Mouse (Mus musculus): Measurements from ENCODE around the gene Usp46. TPM values are rescaled to one million over a fixed set of nuclear protein-coding genes. Genes with fewer than 3 reads are reported as not detected.

Usp46 gene
- total RNA-seq (2014; rRNA removed): 62.0 and 65.9 TPM in 2 replicates
- polyA plus RNA-seq (2015; fragmentation: Nextera tagmentation; extraction: Ambion mirVana): 34.5 and 37.6 TPM in 2 replicates

- DNase-seq: peak; percentile 70
- Histone ChIP-seq H3K9me3 (ENCODE audit: low read length) (no peaks in the 10 kb centered on the region), H3K9ac (peak within 1 kb of the TSS; percentile 90), H3K27ac (ENCODE audit: low read depth, low read length) (peak within 1 kb of the TSS; percentile 82), H3K4me3 (ENCODE audit: low read depth, low read length) (peak within 1 kb of the TSS; percentile 82), H3K27me3 (ENCODE audit: insufficient read depth, low read length) (no peaks in the 10 kb centered on the region), H3K4me2 (ENCODE audit: low read depth) (peak within 1 kb of the TSS; percentile 93), H3K36me3 (ENCODE audit: insufficient read depth) (no peaks in the 10 kb centered on the region), H3K4me1 (ENCODE audit: insufficient read depth) (peaks cover 18% of the 10 kb centered on the region)
- ATAC-seq: peak; percentile 90
- peak; percentile 11; the same call in 1 of the 2 replicates for TF ChIP-seq CTCF (IDR thresholded peaks at IDR 0.05; ENCODE audit: low read depth)
- under 1% methylated on average over 71 of the region's 89 CpGs for WGBS
Measured at GRCm38 (mm10) chr5:74067831-74068713, at the start of gene Usp46. Gene Usp46 (minus strand): TSS chr5:74068431.

GRCm38 (mm10) chr5:74113961-74114689 is 45.9 kb upstream of the Usp46 start:
- DNase-seq (peak; percentile 58), ATAC-seq (peak; percentile 89)
- H3K36me3 ChIP-seq (ENCODE audit: insufficient read depth): no peaks in the 10 kb centered on the region
- TF ChIP-seq CTCF (IDR thresholded peaks at IDR 0.05; ENCODE audit: low read depth): no peak
- H3K27me3 ChIP-seq (ENCODE audit: insufficient read depth, low read length): no peaks in the 10 kb centered on the region
- H3K4me3 ChIP-seq (ENCODE audit: low read depth, low read length): no peak overlapping the region
- H3K4me1 ChIP-seq (ENCODE audit: insufficient read depth): 0 out of 2 replicates have a peak, but pooled peaks cover 8% of the 10 kb centered on the region
- H3K9ac ChIP-seq: no peak overlapping the region
- WGBS: 60% methylated on average over 7 of the region's 7 CpGs
- H3K27ac ChIP-seq (ENCODE audit: low read depth, low read length): peak overlapping the region; percentile 50; the same call in 1 of the 2 replicates
- H3K4me2 ChIP-seq (ENCODE audit: low read depth): no peak overlapping the region
- H3K9me3 ChIP-seq (ENCODE audit: low read length): no peaks in the 10 kb centered on the region

DNA sequence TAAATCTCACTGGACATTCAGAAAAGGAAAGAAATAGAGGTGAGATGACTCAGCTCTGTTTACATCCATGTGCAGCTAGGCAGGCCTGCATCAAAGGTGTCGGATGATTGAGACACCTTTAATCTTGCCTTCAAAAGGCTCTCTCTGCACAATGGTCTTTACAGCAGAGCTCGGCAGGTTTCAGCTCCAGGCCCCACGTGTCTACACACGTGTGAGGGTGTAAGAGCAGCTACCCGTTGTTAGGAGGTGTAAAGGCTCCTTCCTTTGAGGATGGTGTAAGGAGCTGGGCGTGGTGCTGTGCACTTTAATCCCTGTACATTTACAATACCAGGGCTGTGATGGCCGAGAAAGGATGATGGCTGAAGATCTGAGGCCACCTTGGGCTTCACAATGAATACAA is 37.2 kb upstream of the Usp46 start:
- H3K9ac ChIP-seq: no peak overlapping the region
- no peak overlapping the region for H3K4me2 ChIP-seq (ENCODE audit: low read depth)
- WGBS: 42% methylated on average over 7 of the region's 7 CpGs
- ATAC-seq (no peak), DNase-seq (no peak)
- 0 out of 2 replicates have a peak, but pooled peaks cover 5% of the 10 kb centered on the region for H3K9me3 ChIP-seq (ENCODE audit: low read length)
- H3K27me3 ChIP-seq (ENCODE audit: insufficient read depth, low read length): no peaks in the 10 kb centered on the region
- TF ChIP-seq CTCF (IDR thresholded peaks at IDR 0.05; ENCODE audit: low read depth): no peak
- H3K4me1 ChIP-seq (ENCODE audit: insufficient read depth): no peaks in the 10 kb centered on the region
- no peaks in the 10 kb centered on the region for H3K36me3 ChIP-seq (ENCODE audit: insufficient read depth)
- H3K4me3 ChIP-seq (ENCODE audit: low read depth, low read length): no peak overlapping the region
- H3K27ac ChIP-seq (ENCODE audit: low read depth, low read length): no peak overlapping the region

- DNase-seq: no peak
- H3K9ac ChIP-seq: no peak overlapping the region
- H3K4me1 ChIP-seq (ENCODE audit: insufficient read depth): no peaks in the 10 kb centered on the region
- ATAC-seq: no peak
- H3K4me2 ChIP-seq (ENCODE audit: low read depth): no peak overlapping the region
- no peak overlapping the region for H3K27ac ChIP-seq (ENCODE audit: low read depth, low read length)
- H3K4me3 ChIP-seq (ENCODE audit: low read depth, low read length): no peak overlapping the region
- WGBS: 83% methylated on average over 6 of the region's 6 CpGs
- no peaks in the 10 kb centered on the region for H3K27me3 ChIP-seq (ENCODE audit: insufficient read depth, low read length)
- no peak for TF ChIP-seq CTCF (IDR thresholded peaks at IDR 0.05; ENCODE audit: low read depth)
- H3K9me3 ChIP-seq (ENCODE audit: low read length): 0 out of 2 replicates have a peak, but pooled peaks cover 5% of the 10 kb centered on the region
- peaks cover 5% of the 10 kb centered on the region; the same call in 1 of the 2 replicates for H3K36me3 ChIP-seq (ENCODE audit: insufficient read depth)
Measured at GRCm38 (mm10) chr5:74101761-74102160, 33.5 kb upstream of the Usp46 start.

- no peak for ATAC-seq
- TF ChIP-seq CTCF (IDR thresholded peaks at IDR 0.05; ENCODE audit: low read depth): no peak
- WGBS: 63% methylated on average over 10 of the region's 10 CpGs
- Histone ChIP-seq H3K36me3 (ENCODE audit: insufficient read depth) (peaks cover 7% of the 10 kb centered on the region; the same call in 1 of the 2 replicates), H3K27me3 (ENCODE audit: insufficient read depth, low read length) (no peaks in the 10 kb centered on the region), H3K9me3 (ENCODE audit: low read length) (0 out of 2 replicates have a peak, but pooled peaks cover 3% of the 10 kb centered on the region), H3K27ac (ENCODE audit: low read depth, low read length) (no peak overlapping the region), H3K4me1 (ENCODE audit: insufficient read depth) (peaks cover 5% of the 10 kb centered on the region; the same call in 1 of the 2 replicates), H3K4me3 (ENCODE audit: low read depth, low read length) (no peak overlapping the region), H3K4me2 (ENCODE audit: low read depth) (no peak overlapping the region), H3K9ac (no peak overlapping the region)
- DNase-seq: no peak
Measured at GRCm38 (mm10) chr5:74099046-74099445, 30.8 kb upstream of the Usp46 start.

DNA sequence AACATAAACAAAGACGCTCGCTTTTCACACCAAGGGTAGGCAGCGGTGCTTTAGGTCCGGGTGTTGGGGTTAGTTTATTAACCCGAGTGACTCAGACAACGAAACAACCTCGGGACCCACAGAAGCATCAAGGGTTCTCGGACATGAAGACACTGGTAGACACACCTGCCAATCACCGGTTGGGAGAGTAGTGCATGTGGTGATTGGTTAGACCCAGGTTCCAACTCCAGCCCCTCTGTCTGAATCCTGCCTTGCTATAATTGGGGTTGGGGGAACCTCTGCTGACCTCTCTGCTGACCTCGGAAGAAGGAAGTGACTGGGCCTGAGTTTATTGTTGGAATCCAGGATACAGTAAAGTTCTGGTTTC is 29.6 kb upstream of the Usp46 start:
- no peak for DNase-seq
- Histone ChIP-seq H3K36me3 (ENCODE audit: insufficient read depth) (peaks cover 7% of the 10 kb centered on the region; the same call in 1 of the 2 replicates), H3K4me2 (ENCODE audit: low read depth) (no peak overlapping the region), H3K9me3 (ENCODE audit: low read length) (no peaks in the 10 kb centered on the region), H3K4me3 (ENCODE audit: low read depth, low read length) (no peak overlapping the region), H3K27ac (ENCODE audit: low read depth, low read length) (no peak overlapping the region), H3K4me1 (ENCODE audit: insufficient read depth) (peaks cover 5% of the 10 kb centered on the region; the same call in 1 of the 2 replicates), H3K9ac (no peak overlapping the region), H3K27me3 (ENCODE audit: insufficient read depth, low read length) (no peaks in the 10 kb centered on the region)
- ATAC-seq: no peak
- no peak for TF ChIP-seq CTCF (IDR thresholded peaks at IDR 0.05; ENCODE audit: low read depth)
- 86% methylated on average over 10 of the region's 10 CpGs for WGBS
